Mouse (Mus musculus): ENCODE measurements at regions not wholly inside any gene's neighbourhood (a gene's known extent, or its start where the extent isn't known, plus 50 kb on each side); places are given as distances from the start of the nearest gene placed in this dataset.

DNA sequence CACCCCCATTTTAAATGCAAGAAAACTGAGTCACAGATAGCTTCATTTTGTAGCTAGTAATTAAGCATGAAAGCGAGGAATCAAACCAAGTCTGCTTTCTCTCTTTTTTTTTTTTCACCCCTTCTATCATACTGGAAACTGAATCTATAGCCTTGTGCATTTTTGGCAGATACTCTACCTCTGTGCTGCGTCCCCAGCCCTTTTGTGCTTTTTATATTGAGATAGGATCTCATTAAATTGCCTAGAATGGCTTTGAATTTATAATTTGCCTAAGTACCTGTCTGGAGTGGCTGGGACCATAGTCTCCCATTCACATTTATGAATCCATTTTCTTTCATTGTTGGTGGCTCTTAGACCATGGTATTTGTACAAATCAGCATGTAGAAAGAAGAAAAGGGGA lies 209.9 kb upstream of the Fggy start:
- Histone ChIP-seq H3K36me3 (ENCODE audit: control insufficient read depth in 1 of 2, insufficient read depth in 2 of 2, low read length in 2 of 2) (no peaks in the 10 kb centered on the region), H3K9ac (ENCODE audit: control insufficient read depth, low read depth, low read length, poor library complexity, severe bottlenecking) (no peak overlapping the region), H3K79me2 (ENCODE audit: control insufficient read depth, insufficient read depth, low read length, poor library complexity) (no peaks in the 10 kb centered on the region), H3K4me3 (ENCODE audit: control insufficient read depth in 1 of 2, insufficient read depth in 1 of 2, low read depth in 2 of 2, low read length in 2 of 2) (no peak overlapping the region), H3K4me1 (ENCODE audit: control insufficient read depth in 1 of 2, insufficient read depth in 2 of 2, low read length in 2 of 2) (no peaks in the 10 kb centered on the region), H3K27me3 (ENCODE audit: control insufficient read depth in 1 of 2, insufficient read depth in 2 of 2, low read length in 2 of 2) (no peaks in the 10 kb centered on the region), H3K9me3 (replicated peaks; ENCODE audit: insufficient read depth, low read length) (no peaks in the 10 kb centered on the region), H3K27ac (ENCODE audit: control insufficient read depth, low read depth, low read length) (no peak overlapping the region)
- TF ChIP-seq CHD1 (IDR thresholded peaks at IDR 0.05; ENCODE audit: low read depth, low read length) = no peak
- TF ChIP-seq EP300 (IDR thresholded peaks at IDR 0.05; ENCODE audit: low read depth in 1 of 2, low read length in 2 of 2) = no peak
- TF ChIP-seq MYC (IDR thresholded peaks at IDR 0.05; ENCODE audit: low read depth, low read length) = no peak
- TF ChIP-seq TBP (IDR thresholded peaks at IDR 0.05; ENCODE audit: low read depth, low read length) = no peak
- no peak for TF ChIP-seq TAL1 (IDR thresholded peaks at IDR 0.05; ENCODE audit: low read length)
- TF ChIP-seq GABPA (IDR thresholded peaks at IDR 0.05; ENCODE audit: low read depth, low read length) = no peak
- TF ChIP-seq ZKSCAN1 (IDR thresholded peaks at IDR 0.05; ENCODE audit: low read depth, low read length) = no peak
- no peak for TF ChIP-seq POLR2AphosphoS2 (IDR thresholded peaks at IDR 0.05; ENCODE audit: low read length)
- no peak for TF ChIP-seq CHD2 (IDR thresholded peaks at IDR 0.05; ENCODE audit: low read length)
- no peak for TF ChIP-seq MAZ (IDR thresholded peaks at IDR 0.05; ENCODE audit: low read depth, low read length)
- DNase-seq (ENCODE audit: low read depth, low spot score) = no peak

DNA sequence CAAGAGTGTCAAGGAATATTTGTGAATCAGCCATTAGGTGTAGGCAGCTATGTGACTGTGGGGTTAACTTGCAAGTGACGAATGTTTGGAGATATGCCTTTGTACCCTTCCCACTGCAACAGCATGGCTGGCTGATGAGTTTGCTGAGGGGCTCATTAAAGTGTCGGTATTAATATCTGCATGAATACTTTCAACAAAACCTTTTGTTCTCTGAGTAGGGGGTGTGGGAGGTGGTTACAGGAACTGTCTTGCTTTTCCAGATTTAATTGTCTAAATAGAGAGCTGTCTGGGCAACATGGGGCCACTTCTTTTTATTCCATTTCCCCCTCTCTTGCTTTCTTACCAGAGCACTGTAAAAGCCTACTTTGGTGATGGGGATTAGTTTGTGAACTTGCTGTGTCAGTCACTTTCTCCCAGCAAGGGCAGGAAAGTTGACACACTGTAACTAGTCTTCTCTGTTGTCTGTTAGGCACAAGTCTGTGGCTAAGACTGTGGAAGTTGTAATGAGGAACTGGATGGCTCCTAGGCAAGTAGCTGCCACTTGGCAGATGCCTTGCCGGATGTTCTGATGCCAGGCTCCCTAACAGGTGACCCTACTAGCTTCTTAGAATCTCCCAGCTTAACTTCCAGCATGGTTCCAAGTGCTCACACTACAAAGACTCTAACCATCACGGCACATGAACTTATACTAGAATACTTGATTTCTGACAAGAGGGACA lies 208.7 kb upstream of the Fggy start:
- Histone ChIP-seq H3K9ac (ENCODE audit: control insufficient read depth, low read depth, low read length, poor library complexity, severe bottlenecking) (no peak overlapping the region), H3K27ac (ENCODE audit: control insufficient read depth, low read depth, low read length) (no peak overlapping the region), H3K27me3 (ENCODE audit: control insufficient read depth in 1 of 2, insufficient read depth in 2 of 2, low read length in 2 of 2) (no peaks in the 10 kb centered on the region), H3K4me1 (ENCODE audit: control insufficient read depth in 1 of 2, insufficient read depth in 2 of 2, low read length in 2 of 2) (no peaks in the 10 kb centered on the region), H3K4me3 (ENCODE audit: control insufficient read depth in 1 of 2, insufficient read depth in 1 of 2, low read depth in 2 of 2, low read length in 2 of 2) (no peak overlapping the region), H3K9me3 (replicated peaks; ENCODE audit: insufficient read depth, low read length) (no peaks in the 10 kb centered on the region), H3K36me3 (ENCODE audit: control insufficient read depth in 1 of 2, insufficient read depth in 2 of 2, low read length in 2 of 2) (no peaks in the 10 kb centered on the region), H3K79me2 (ENCODE audit: control insufficient read depth, insufficient read depth, low read length, poor library complexity) (no peaks in the 10 kb centered on the region)
- TF ChIP-seq ETS1 (IDR thresholded peaks at IDR 0.05; ENCODE audit: low read depth, low read length) (no peak), MXI1 (IDR thresholded peaks at IDR 0.05; ENCODE audit: low read depth, low read length) (no peak), ZMIZ1 (IDR thresholded peaks at IDR 0.05; ENCODE audit: low read depth, low read length) (no peak), GATA1 (IDR thresholded peaks at IDR 0.05; ENCODE audit: low read depth, low read length) (no peak), POLR2AphosphoS2 (IDR thresholded peaks at IDR 0.05; ENCODE audit: low read length) (no peak), SIN3A (IDR thresholded peaks at IDR 0.05; ENCODE audit: low read length) (no peak), ZC3H11A (IDR thresholded peaks at IDR 0.05; ENCODE audit: low read depth, low read length) (no peak), BHLHE40 (IDR thresholded peaks at IDR 0.05; ENCODE audit: borderline replicate concordance, low read depth, low read length) (no peak), RAD21 (IDR thresholded peaks at IDR 0.05; ENCODE audit: low read depth, low read length) (no peak), MAZ (IDR thresholded peaks at IDR 0.05; ENCODE audit: low read depth, low read length) (no peak), CTCF (IDR thresholded peaks at IDR 0.05 in 2 of 3, conservative IDR thresholded peaks at IDR 0.05 in 1 of 3; ENCODE audit: control insufficient read depth in 1 of 3, insufficient read depth in 1 of 3, low read depth in 2 of 3, low read length in 3 of 3, poor library complexity in 1 of 3, severe bottlenecking in 1 of 3) (no peak), KAT2A (conservative IDR thresholded peaks at IDR 0.05; ENCODE audit: low read depth, low read length) (no peak), USF1 (IDR thresholded peaks at IDR 0.05; ENCODE audit: low read depth, low read length) (no peak), ELF1 (IDR thresholded peaks at IDR 0.05; ENCODE audit: low read depth, low read length) (no peak), MAX (IDR thresholded peaks at IDR 0.05; ENCODE audit: low read length) (no peak), ZNF384 (IDR thresholded peaks at IDR 0.05; ENCODE audit: low read depth, low read length) (no peak)
- DNase-seq (ENCODE audit: low read depth, low spot score) = no peak
